Mouse (Mus musculus) forebrain, embryonic 11.5 days (tissue): ENCODE results near the gene Nckipsd. TPM values are rescaled to one million over a fixed set of nuclear protein-coding genes. Genes with fewer than 3 reads are reported as not detected.

Experiments
- ATAC-seq: fragments of 200-750 bp; cut with Nextera tagmentation; replicated peaks from 2 replicates; pipeline ENCODE4 v1.8.0; 2017; ENCODE audit warnings: moderate TSS enrichment; ENCODE audit not compliant: low FRiP score
- DNase-seq: peaks from one replicate; pipeline ENCODE4 v3.0.0-alpha.2; 2017; ENCODE audit warnings: low spot score
- H3K27ac ChIP-seq: fragments of 300-500 bp; sonication (generic); 2 replicates; pipeline ENCODE4 v1.5.1; 2014; ENCODE audit warnings: low read depth, low read length
- H3K27me3 ChIP-seq: fragments of 300-500 bp; sonication (generic); 2 replicates; pipeline ENCODE4 v1.6.1; 2014; ENCODE audit warnings: mild to moderate bottlenecking, low read length, mixed read lengths; ENCODE audit not compliant: control insufficient read depth, insufficient read depth
- H3K36me3 ChIP-seq: fragments of 300-500 bp; sonication (generic); 2 replicates; pipeline ENCODE4 v1.6.1; 2014; ENCODE audit warnings: mild to moderate bottlenecking, low read length, moderate library complexity, mixed read lengths; ENCODE audit not compliant: control insufficient read depth, insufficient read depth
- H3K4me1 ChIP-seq: fragments of 300-500 bp; sonication (generic); replicated peaks from 2 replicates; pipeline ENCODE4 v1.6.1; 2014; ENCODE audit warnings: low read length, mixed read lengths; ENCODE audit not compliant: control insufficient read depth, insufficient read depth
- H3K4me2 ChIP-seq: fragments of 300-500 bp; sonication (generic); 2 replicates; pipeline ENCODE4 v1.6.1; 2014; ENCODE audit warnings: low read depth, mild to moderate bottlenecking, low read length, moderate library complexity, mixed read lengths; ENCODE audit not compliant: severe bottlenecking
- H3K4me3 ChIP-seq: fragments of 300-500 bp; sonication (generic); 2 replicates; pipeline ENCODE4 v1.5.1; 2014; ENCODE audit warnings: low read depth, low read length
- H3K9ac ChIP-seq: fragments of 300-500 bp; sonication (generic); 2 replicates; pipeline ENCODE4 v1.6.1; 2014; ENCODE audit warnings: low read length
- H3K9me3 ChIP-seq: fragments of 300-500 bp; sonication (generic); 2 replicates; pipeline ENCODE4 v1.6.1; 2016; ENCODE audit warnings: low read length, mixed read lengths; ENCODE audit not compliant: control insufficient read depth
- WGBS: fragments of 180-500 bp; shearing (Covaris S2); extraction: QIAGEN DNeasy Blood & Tissue Kit; methylation state at CpG from one replicate; pipeline ENCODE4 v1.1.7; 2014; 5-methylcytosine and 5-hydroxymethylcytosine counted together
- polyA plus RNA-seq: library from polyadenylated mRNA; unstranded; fragments of >200 nt; fragmentation: Nextera tagmentation; extraction: Ambion mirVana; gene quantifications from 2 replicates; pipeline ENCODE4 v1.2.1, GENCODE M21; 2014

Gene Nckipsd
- polyA plus RNA-seq, 1 experiment from 2014 or later = 22.0 TPM

- 16% methylated on average over 14 of the region's 14 CpGs for WGBS
- peak overlapping the region; percentile 15 for H3K4me2 ChIP-seq
- H3K9ac ChIP-seq = peak overlapping the region; percentile 2; the same call in 1 of the 2 replicates
These were observed 34.8 kb downstream of the Nckipsd start for GRCm38 (mm10) chr9:108842989-108843388.

GRCm38 (mm10) chr9:108845390-108845789 is 37.2 kb downstream of the Nckipsd start:
- Histone ChIP-seq H3K36me3 (no peaks in the 10 kb centered on the region; the same call in 1 of the 2 replicates), H3K9me3 (no peaks in the 10 kb centered on the region), H3K27ac (no peak overlapping the region), H3K4me3 (no peak overlapping the region), H3K4me2 (no peak overlapping the region), H3K4me1 (no peaks in the 10 kb centered on the region), H3K9ac (no peak overlapping the region), H3K27me3 (no peaks in the 10 kb centered on the region)
- ATAC-seq (no peak), DNase-seq (no peak)
- 82% methylated on average over 5 of the region's 5 CpGs for WGBS

More at GRCm38 (mm10) chr9:108842989-108843388, 34.8 kb downstream of the Nckipsd start:
- ATAC-seq = no peak; the same call in 1 of the 2 replicates
- Histone ChIP-seq H3K4me1 (no peaks in the 10 kb centered on the region), H3K27ac (no peak overlapping the region), H3K9me3 (no peaks in the 10 kb centered on the region), H3K36me3 (no peaks in the 10 kb centered on the region; the same call in 1 of the 2 replicates), H3K27me3 (no peaks in the 10 kb centered on the region), H3K4me3 (no peak overlapping the region)
- no peak for DNase-seq

- ATAC-seq = no peak
- H3K4me1 ChIP-seq = no peaks in the 10 kb centered on the region
- H3K9me3 ChIP-seq = no peaks in the 10 kb centered on the region
- WGBS = 92% methylated on average over 4 of the region's 4 CpGs
- no peak for DNase-seq
- no peak overlapping the region for H3K27ac ChIP-seq
- H3K27me3 ChIP-seq = no peaks in the 10 kb centered on the region
- H3K9ac ChIP-seq = no peak overlapping the region
- no peaks in the 10 kb centered on the region; the same call in 1 of the 2 replicates for H3K36me3 ChIP-seq
- H3K4me3 ChIP-seq = no peak overlapping the region
- H3K4me2 ChIP-seq = no peak overlapping the region
These were observed 39.2 kb downstream of the Nckipsd start for GRCm38 (mm10) chr9:108847374-108847773.

- Histone ChIP-seq H3K4me3 (no peak overlapping the region), H3K4me2 (no peak overlapping the region), H3K9ac (no peak overlapping the region), H3K36me3 (no peaks in the 10 kb centered on the region; the same call in 1 of the 2 replicates), H3K27ac (no peak overlapping the region), H3K4me1 (no peaks in the 10 kb centered on the region), H3K9me3 (no peaks in the 10 kb centered on the region), H3K27me3 (no peaks in the 10 kb centered on the region)
- ATAC-seq (no peak), DNase-seq (no peak)
- WGBS = 80% methylated on average over 17 of the region's 17 CpGs
These were observed 40.3 kb downstream of the Nckipsd start for GRCm38 (mm10) chr9:108848419-108848818.

GRCm38 (mm10) chr9:108852976-108853375 is 44.8 kb downstream of the Nckipsd start, which contains the start of gene Slc26a6:
Gene Slc26a6, plus strand, starts transcription at chr9:108853283.
- peak within 1 kb of the TSS; percentile 72 for H3K9ac ChIP-seq
- no peak for ATAC-seq
- peak within 1 kb of the TSS; percentile 72 for H3K4me3 ChIP-seq
- 0 out of 2 replicates have a peak, but pooled peaks cover 1% of the 10 kb centered on the region for H3K4me1 ChIP-seq
- H3K27me3 ChIP-seq = no peaks in the 10 kb centered on the region
- peak within 1 kb of the TSS; percentile 75 for H3K27ac ChIP-seq
- no peaks in the 10 kb centered on the region for H3K9me3 ChIP-seq
- no peaks in the 10 kb centered on the region; the same call in 1 of the 2 replicates for H3K36me3 ChIP-seq
- peak within 1 kb of the TSS; percentile 90 for H3K4me2 ChIP-seq
- 92% methylated on average over 3 of the region's 3 CpGs for WGBS
- DNase-seq = no peak

- ATAC-seq = peak; percentile 89
- peak overlapping the region; percentile 72 for H3K9ac ChIP-seq
- peak overlapping the region; percentile 75 for H3K27ac ChIP-seq
- H3K36me3 ChIP-seq = no peaks in the 10 kb centered on the region; the same call in 1 of the 2 replicates
- H3K4me3 ChIP-seq = peak overlapping the region; percentile 72
- 0 out of 2 replicates have a peak, but pooled peaks cover 1% of the 10 kb centered on the region for H3K4me1 ChIP-seq
- WGBS = 2% methylated on average over 25 of the region's 25 CpGs
- DNase-seq = peak; percentile 94
- peak overlapping the region; percentile 90 for H3K4me2 ChIP-seq
- H3K9me3 ChIP-seq = no peaks in the 10 kb centered on the region
- H3K27me3 ChIP-seq = no peaks in the 10 kb centered on the region
These were observed 45.6 kb downstream of the Nckipsd start for GRCm38 (mm10) chr9:108853635-108854240.

GRCm38 (mm10) chr9:108854241-108854696 is 46.1 kb downstream of the Nckipsd start:
- H3K27ac ChIP-seq = peak overlapping the region; percentile 75
- peak overlapping the region; percentile 90 for H3K4me2 ChIP-seq
- peak; percentile 92 for DNase-seq
- no peaks in the 10 kb centered on the region for H3K27me3 ChIP-seq
- no peaks in the 10 kb centered on the region for H3K9me3 ChIP-seq
- H3K4me1 ChIP-seq = 0 out of 2 replicates have a peak, but pooled peaks cover 1% of the 10 kb centered on the region
- peak overlapping the region; percentile 72 for H3K4me3 ChIP-seq
- WGBS = under 1% methylated on average over 26 of the region's 28 CpGs
- no peaks in the 10 kb centered on the region; the same call in 1 of the 2 replicates for H3K36me3 ChIP-seq
- H3K9ac ChIP-seq = peak overlapping the region; percentile 72
- peak; percentile 86 for ATAC-seq

GRCm38 (mm10) chr9:108855335-108855734 is 47.2 kb downstream of the Nckipsd start:
- Histone ChIP-seq H3K9me3 (no peaks in the 10 kb centered on the region), H3K27ac (no peak overlapping the region), H3K27me3 (no peaks in the 10 kb centered on the region), H3K36me3 (no peaks in the 10 kb centered on the region; the same call in 1 of the 2 replicates), H3K4me2 (no peak overlapping the region), H3K4me3 (no peak overlapping the region), H3K9ac (no peak overlapping the region), H3K4me1 (0 out of 2 replicates have a peak, but pooled peaks cover 1% of the 10 kb centered on the region)
- ATAC-seq (no peak), DNase-seq (no peak)
- 54% methylated on average over 5 of the region's 5 CpGs for WGBS
